Mouse (Mus musculus) erythroblast, embryonic 14.5 days (primary cell): ENCODE measurements around the gene Spam1. TPM values are rescaled to one million over a fixed set of nuclear protein-coding genes. Genes with fewer than 3 reads are reported as not detected.

Source experiments
- H3K27me3 ChIP-seq: 2 replicates; pipeline ENCODE4 v1.6.1; 2012; ENCODE audit warnings: inconsistent platforms; ENCODE audit not compliant: control insufficient read depth
- H3K36me3 ChIP-seq: 2 replicates; pipeline ENCODE4 v1.6.1; 2012; ENCODE audit warnings: mild to moderate bottlenecking, inconsistent platforms; ENCODE audit not compliant: control insufficient read depth
- H3K4me1 ChIP-seq: 2 replicates; pipeline ENCODE4 v1.6.1; 2012; ENCODE audit warnings: inconsistent platforms; ENCODE audit not compliant: control insufficient read depth
- H3K4me3 ChIP-seq: replicated peaks from 2 replicates; pipeline ENCODE3; 2012; ENCODE audit warnings: moderate library complexity, mild to moderate bottlenecking, inconsistent platforms
- H3K9me3 ChIP-seq: 2 replicates; pipeline ENCODE4 v1.6.1; 2012; ENCODE audit warnings: low read length, inconsistent platforms, mixed read lengths; ENCODE audit not compliant: control insufficient read depth
- GATA1 ChIP-seq: IDR thresholded peaks from 2 replicates; pipeline ENCODE4 v1.6.1; 2012; ENCODE audit warnings: low read length, inconsistent platforms, mixed read lengths
- TAL1 ChIP-seq: IDR thresholded peaks from 3 replicates; pipeline ENCODE4 v1.6.1; 2012; ENCODE audit warnings: low read length, inconsistent platforms, mixed read lengths
- polyA plus RNA-seq: library from polyadenylated mRNA; stranded (reverse); fragments of >175 nt; gene quantifications from 2 replicates; pipeline ENCODE4 v1.2.3, GENCODE M21; 2012

Spam1 gene
- polyA plus RNA-seq, result not detected in 2 replicates

DNA sequence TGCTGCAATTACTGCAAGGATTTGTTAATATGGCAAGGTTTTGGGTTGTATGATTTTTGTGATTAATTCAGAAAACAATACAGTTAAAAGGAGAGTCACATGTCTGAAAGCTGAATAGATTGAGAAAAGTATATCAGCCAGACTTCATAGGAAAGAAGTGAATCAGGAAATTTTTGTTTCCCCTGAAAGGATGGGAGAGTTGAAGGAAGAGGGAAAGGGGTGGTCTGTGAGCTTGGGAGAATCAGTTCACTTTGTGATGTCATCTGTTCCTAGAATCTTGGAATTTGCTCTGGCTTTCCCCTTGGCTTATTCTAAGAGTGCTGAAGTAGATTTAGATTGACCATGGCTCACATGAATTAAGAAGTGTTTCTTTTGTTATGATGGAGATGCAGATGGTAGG, at the start of gene Spam1:
Spam1 (plus strand) TSS at position 301 of the 400 bp plus-strand sequence.
- H3K27me3 ChIP-seq, result no peaks in the 10 kb centered on the region
- no peak within 1 kb of the TSS for H3K4me3 ChIP-seq
- no peaks in the 10 kb centered on the region for H3K4me1 ChIP-seq

DNA sequence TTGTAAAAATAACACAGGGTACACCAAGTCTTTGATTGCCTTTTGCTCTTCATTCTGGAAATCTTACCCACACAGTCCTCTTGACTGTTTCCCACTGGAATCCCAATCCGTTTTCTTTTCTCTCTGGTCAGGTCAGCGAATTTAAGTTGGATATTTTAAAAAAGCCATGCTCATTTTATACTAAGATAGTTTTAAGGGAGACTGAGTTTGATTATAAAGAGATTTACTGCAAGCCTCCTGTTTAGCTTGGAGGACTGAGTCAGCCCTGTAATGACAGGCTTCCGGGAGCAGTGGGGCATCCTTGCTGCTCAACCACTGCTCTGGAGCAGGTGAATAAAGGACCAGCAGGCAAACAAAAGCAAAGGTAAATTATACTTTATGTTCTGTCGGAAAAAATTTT, 43.0 kb upstream of the Spam1 start, which contains the start of gene Hyal4:
Hyal4 (plus strand) TSS at position 301 of the 400 bp plus-strand sequence.
- H3K9me3 ChIP-seq, result no peaks in the 10 kb centered on the region
- TF ChIP-seq GATA1 (no peak), TAL1 (no peak)
- no peak within 1 kb of the TSS for H3K4me3 ChIP-seq
- H3K27me3 ChIP-seq, result no peaks in the 10 kb centered on the region
- no peaks in the 10 kb centered on the region for H3K36me3 ChIP-seq
- no peaks in the 10 kb centered on the region for H3K4me1 ChIP-seq

More for the DNA sequence above, at the start of gene Spam1:
- no peaks in the 10 kb centered on the region for H3K36me3 ChIP-seq
- TF ChIP-seq GATA1, result no peak
- TF ChIP-seq TAL1, result no peak
- H3K9me3 ChIP-seq, result no peaks in the 10 kb centered on the region

DNA sequence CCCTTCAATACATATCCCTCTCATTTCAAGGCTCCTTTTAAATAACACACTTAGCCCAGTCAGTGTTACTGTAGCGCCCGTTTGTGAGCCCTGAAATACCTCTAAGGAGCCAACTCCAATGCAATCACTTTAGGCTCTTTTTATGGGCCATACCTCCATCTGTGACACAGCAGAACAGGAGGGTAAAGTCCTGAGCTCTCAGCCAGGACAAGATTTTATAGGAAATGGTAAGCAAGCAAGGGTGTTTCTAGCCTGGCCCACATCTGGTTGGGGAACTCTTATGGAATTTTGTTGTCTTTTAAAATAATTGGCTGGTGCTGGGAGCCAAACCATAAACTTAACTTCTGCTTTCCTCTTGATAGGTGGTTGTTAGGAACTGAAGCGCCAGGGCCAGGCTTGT, 31.7 kb upstream of the Spam1 start:
- TF ChIP-seq TAL1, result no peak
- no peak for TF ChIP-seq GATA1
- no peaks in the 10 kb centered on the region for H3K27me3 ChIP-seq
- no peaks in the 10 kb centered on the region for H3K36me3 ChIP-seq
- no peaks in the 10 kb centered on the region for H3K4me1 ChIP-seq
- H3K4me3 ChIP-seq, result no peak overlapping the region
- H3K9me3 ChIP-seq, result peaks cover 3% of the 10 kb centered on the region

DNA sequence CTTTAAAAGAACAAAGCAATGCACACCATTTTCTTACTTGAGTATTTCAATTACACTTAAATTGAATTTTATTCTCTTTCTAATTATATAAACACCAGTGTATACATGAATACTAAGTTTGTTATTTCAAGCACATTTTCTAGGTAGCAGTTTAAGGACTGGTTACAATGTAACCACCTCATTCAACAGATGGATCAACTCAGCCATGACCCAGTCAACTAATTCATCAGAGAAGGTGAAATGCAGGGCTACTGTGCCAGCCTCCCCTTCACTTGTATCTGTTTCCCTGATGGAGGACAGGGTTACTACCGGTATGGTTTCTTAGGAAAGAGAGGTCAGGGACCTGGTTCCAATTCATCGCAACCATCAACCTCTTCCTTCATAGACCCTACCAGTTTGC, 24.7 kb upstream of the Spam1 start:
- Histone ChIP-seq H3K9me3 (no peaks in the 10 kb centered on the region), H3K36me3 (no peaks in the 10 kb centered on the region), H3K27me3 (no peaks in the 10 kb centered on the region), H3K4me3 (no peak overlapping the region), H3K4me1 (no peaks in the 10 kb centered on the region)
- TF ChIP-seq GATA1, result no peak
- TF ChIP-seq TAL1, result no peak

DNA sequence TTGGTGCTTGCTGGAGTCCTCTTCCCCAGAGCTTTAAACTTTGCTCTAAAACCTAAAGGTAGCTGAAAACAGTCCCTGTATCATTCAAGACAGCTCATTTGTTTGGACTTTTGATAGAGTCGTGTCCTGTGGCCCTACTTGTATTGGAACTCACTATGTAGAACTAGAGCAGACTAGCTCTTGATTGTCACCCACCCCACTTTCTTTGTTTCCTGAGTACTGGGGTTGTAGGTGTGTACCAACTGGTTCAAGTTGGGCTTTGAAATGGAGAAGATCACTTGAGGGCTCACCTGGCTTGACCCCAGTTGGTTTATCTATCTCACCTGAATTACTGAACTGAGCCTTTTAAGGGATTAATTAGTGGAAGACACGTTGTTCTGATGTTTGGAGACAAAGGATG, 11.8 kb upstream of the Spam1 start:
- TF ChIP-seq GATA1 (no peak), TAL1 (no peak)
- Histone ChIP-seq H3K4me3 (no peak overlapping the region), H3K4me1 (no peaks in the 10 kb centered on the region), H3K27me3 (no peaks in the 10 kb centered on the region), H3K36me3 (no peaks in the 10 kb centered on the region), H3K9me3 (no peaks in the 10 kb centered on the region; the same call in 1 of the 2 replicates)

DNA sequence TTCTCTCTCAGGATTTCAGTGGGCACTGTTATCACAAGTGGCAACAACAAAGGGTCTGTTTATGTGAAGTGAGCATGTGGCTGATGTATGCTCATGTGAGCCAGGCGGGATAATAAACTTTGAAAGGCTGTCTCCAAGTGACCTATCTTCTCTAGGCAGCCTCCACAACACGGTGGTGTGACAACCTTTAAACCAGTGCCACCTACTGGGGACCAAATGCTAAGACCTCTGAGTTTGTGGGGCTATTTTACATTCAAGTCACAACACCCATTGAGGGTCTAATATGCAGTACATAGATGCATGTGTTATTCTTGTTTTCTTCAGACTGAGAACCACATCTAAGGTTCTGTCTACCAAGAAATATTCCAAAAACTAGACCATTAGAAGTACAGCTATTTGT, 31.1 kb downstream of the Spam1 start:
- Histone ChIP-seq H3K36me3 (no peaks in the 10 kb centered on the region), H3K27me3 (no peaks in the 10 kb centered on the region), H3K9me3 (peaks cover 3% of the 10 kb centered on the region; the same call in 1 of the 2 replicates), H3K4me3 (no peak overlapping the region), H3K4me1 (no peaks in the 10 kb centered on the region)
- no peak for TF ChIP-seq TAL1
- no peak for TF ChIP-seq GATA1

Other genes starting within 250 kb of the Spam1 start
- not detected in 2 replicates for gene Lmod2, start 193.4 kb upstream of the Spam1 start, polyA plus RNA-seq
- 2.4 and 4.0 TPM in 2 replicates for gene Wasl, start 126.2 kb upstream of the Spam1 start, polyA plus RNA-seq
- gene Hyal6, start 57.9 kb upstream of the Spam1 start, polyA plus RNA-seq, result not detected in 2 replicates
- gene Hyal4, start 42.9 kb upstream of the Spam1 start, polyA plus RNA-seq, result not detected in 2 replicates
- not detected in 2 replicates for gene Hyal5, start 66.8 kb downstream of the Spam1 start, polyA plus RNA-seq
- gene Tmem229a, start 165.1 kb downstream of the Spam1 start, polyA plus RNA-seq, result not detected in 2 replicates